Mouse (Mus musculus): ENCODE data around the gene Cyb5d1. TPM values are rescaled to one million over a fixed set of nuclear protein-coding genes. Genes with fewer than 3 reads are reported as not detected.

Gene Cyb5d1
- polyA plus RNA-seq, 1 experiment, result 40.2 TPM

DNA sequence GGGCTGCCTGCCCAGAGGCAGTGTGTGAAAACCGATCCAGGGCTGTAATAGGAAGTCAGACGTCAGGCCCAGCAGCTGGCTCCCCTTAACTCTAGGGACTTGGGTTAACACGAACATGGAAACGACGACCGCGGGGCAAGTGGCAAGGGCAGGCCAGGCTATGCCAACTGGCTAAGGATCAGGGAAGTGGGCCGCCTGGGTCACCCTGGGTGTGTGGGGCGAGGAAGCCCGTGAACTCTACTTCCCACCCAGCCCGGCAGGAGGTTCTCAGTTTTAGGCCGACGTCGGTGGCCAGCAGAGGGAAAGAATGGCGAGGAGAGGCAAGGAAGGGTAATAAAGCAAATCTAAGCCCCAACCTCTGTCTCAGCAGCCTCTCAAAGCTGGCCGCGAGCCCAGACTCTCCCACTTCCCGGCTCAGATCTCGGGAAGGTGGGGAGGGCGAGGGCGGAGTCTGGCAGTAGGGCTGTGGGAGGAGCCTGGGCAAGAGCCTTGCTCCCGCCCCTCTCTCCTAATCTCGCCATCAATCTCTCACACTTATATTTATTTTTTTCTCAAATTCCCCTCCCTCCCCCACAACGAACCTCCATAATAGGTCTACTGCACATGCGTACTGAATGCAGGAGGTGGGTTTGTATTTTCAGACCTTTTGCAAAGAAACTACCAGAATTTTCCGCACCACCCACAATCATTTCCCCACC is 29.1 kb downstream of the Cyb5d1 start:
- DNase-seq, result peak; percentile 79 to 80
- H3K27me3 ChIP-seq (ENCODE audit: control insufficient read depth, insufficient read depth, low read length), result no peaks in the 10 kb centered on the region
- H3K27ac ChIP-seq (ENCODE audit: insufficient read depth, low read length), result peak overlapping the region; percentile 60
- 1% methylated on average over 26 of the region's 26 CpGs for WGBS
- H3K4me1 ChIP-seq (ENCODE audit: control insufficient read depth, insufficient read depth, low read length), result peaks cover 26% of the 10 kb centered on the region
- no peak for TF ChIP-seq POLR2A (IDR thresholded peaks at IDR 0.05; ENCODE audit: borderline replicate concordance, insufficient read depth, low read length)
- TF ChIP-seq CTCF (IDR thresholded peaks at IDR 0.05; ENCODE audit: borderline replicate concordance, insufficient read depth, low read depth, low read length), result no peak
- H3K4me3 ChIP-seq (replicated peaks; ENCODE audit: insufficient read depth, low read depth, low read length), result peak overlapping the region; percentile 54

DNA sequence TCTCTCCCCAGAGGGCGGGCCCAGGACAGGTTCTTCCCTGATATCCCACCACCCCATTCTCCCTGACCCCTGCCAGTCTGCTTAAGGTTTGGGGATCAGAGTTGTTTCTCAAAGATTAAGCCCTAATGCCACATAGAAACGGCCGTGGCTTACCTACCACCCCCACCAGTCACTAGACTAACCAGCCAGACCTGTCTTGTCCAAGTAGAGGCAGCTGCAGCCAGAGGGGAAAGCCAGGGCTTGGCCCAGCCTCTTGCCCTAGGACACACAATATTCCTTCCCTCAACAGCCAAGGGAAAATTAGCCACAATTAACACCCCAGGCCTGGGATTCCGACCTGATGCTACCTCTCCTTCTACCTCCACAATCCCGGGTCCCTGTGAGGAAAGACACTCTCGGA is 29.7 kb downstream of the Cyb5d1 start:
- WGBS, result 36% methylated on average over 6 of the region's 6 CpGs
- TF ChIP-seq POLR2A (IDR thresholded peaks at IDR 0.05; ENCODE audit: borderline replicate concordance, insufficient read depth, low read length) (no peak), CTCF (IDR thresholded peaks at IDR 0.05; ENCODE audit: borderline replicate concordance, insufficient read depth, low read depth, low read length) (no peak)
- H3K27ac ChIP-seq (ENCODE audit: insufficient read depth, low read length), result peak overlapping the region; percentile 60
- peak overlapping the region; percentile 54 for H3K4me3 ChIP-seq (replicated peaks; ENCODE audit: insufficient read depth, low read depth, low read length)
- H3K4me1 ChIP-seq (ENCODE audit: control insufficient read depth, insufficient read depth, low read length), result peaks cover 26% of the 10 kb centered on the region
- H3K27me3 ChIP-seq (ENCODE audit: control insufficient read depth, insufficient read depth, low read length), result no peaks in the 10 kb centered on the region
- no peak for DNase-seq

DNA sequence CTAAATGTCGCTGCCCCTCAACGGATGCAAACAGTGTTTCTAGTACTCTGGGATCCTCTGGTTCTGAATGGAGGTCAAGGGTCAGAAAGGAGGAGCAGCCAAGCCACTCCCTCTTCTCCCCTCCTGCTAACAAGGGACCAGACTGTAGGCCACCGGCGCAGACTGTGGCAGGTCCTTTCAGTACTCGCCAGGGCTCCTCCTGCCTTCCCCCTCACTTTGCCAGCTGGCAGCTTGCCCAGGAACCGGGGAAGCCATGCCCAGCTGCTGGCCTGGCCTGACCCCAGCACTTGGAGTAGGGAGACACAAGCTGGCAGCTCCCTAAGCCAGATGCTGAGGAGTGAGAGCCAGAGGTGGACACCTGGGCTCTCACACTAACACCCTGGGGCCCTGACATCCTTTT is 30.5 kb downstream of the Cyb5d1 start:
- no peaks in the 10 kb centered on the region for H3K27me3 ChIP-seq (ENCODE audit: control insufficient read depth, insufficient read depth, low read length)
- H3K4me3 ChIP-seq (replicated peaks; ENCODE audit: insufficient read depth, low read depth, low read length), result no peak overlapping the region
- DNase-seq, result peak; percentile 89 to 90
- peak overlapping the region; percentile 60; the same call in 1 of the 2 replicates for H3K27ac ChIP-seq (ENCODE audit: insufficient read depth, low read length)
- peaks cover 26% of the 10 kb centered on the region for H3K4me1 ChIP-seq (ENCODE audit: control insufficient read depth, insufficient read depth, low read length)
- no peak for TF ChIP-seq CTCF (IDR thresholded peaks at IDR 0.05; ENCODE audit: borderline replicate concordance, insufficient read depth, low read depth, low read length)
- no peak for TF ChIP-seq POLR2A (IDR thresholded peaks at IDR 0.05; ENCODE audit: borderline replicate concordance, insufficient read depth, low read length)
- 5% methylated on average over 6 of the region's 6 CpGs for WGBS

DNA sequence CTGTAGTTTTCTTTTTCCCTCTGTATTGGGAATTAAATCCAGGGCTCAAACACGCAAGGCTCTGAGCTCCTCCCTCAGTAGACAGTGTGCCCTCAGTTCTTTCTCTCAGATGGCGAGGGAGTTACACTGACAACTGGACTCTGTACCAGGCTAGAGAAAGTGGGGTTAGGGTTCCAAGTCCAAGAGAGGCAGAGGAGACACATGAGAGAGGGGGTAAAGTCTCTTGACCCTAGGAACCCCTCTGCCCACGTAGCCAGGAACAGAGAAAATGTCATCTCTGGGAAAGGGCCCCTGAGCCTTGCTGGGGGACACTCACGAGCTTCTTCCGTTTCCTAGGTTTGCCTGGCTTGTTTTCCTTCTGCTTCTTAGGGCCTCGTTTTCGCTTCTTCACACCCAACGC is 31.1 kb downstream of the Cyb5d1 start:
- 46% methylated on average over 8 of the region's 8 CpGs for WGBS
- H3K4me3 ChIP-seq (replicated peaks; ENCODE audit: insufficient read depth, low read depth, low read length), result no peak overlapping the region
- 0 out of 2 replicates have a peak overlapping the region, but pooled peaks have one; percentile 18 for H3K27ac ChIP-seq (ENCODE audit: insufficient read depth, low read length)

DNA sequence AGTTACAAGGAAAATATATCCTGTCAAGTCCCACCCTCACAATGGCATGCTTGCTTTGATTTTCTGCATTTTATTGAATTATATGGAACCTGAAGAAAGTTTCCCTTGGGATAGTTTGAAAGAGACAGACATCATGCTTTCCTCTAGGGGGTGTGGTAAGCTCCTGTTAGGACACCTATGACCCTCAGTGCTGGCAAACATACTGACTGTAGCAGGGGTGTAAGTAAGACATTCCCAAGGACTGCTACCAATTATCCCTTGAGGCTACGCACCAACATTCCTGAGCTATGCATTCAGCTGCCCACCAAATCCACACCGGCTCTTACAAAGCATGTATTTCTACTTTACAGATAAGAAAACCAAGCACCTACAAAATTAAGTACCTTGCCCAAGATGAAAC is 33.0 kb downstream of the Cyb5d1 start:
- Histone ChIP-seq H3K4me1 (ENCODE audit: control insufficient read depth, insufficient read depth, low read length) (peaks cover 19% of the 10 kb centered on the region), H3K27ac (ENCODE audit: insufficient read depth, low read length) (no peak overlapping the region), H3K27me3 (ENCODE audit: control insufficient read depth, insufficient read depth, low read length) (no peaks in the 10 kb centered on the region), H3K4me3 (replicated peaks; ENCODE audit: insufficient read depth, low read depth, low read length) (no peak overlapping the region)
- no peak for DNase-seq
- 92% methylated on average over 2 of the region's 2 CpGs for WGBS
- TF ChIP-seq CTCF (IDR thresholded peaks at IDR 0.05; ENCODE audit: borderline replicate concordance, insufficient read depth, low read depth, low read length) (no peak), POLR2A (IDR thresholded peaks at IDR 0.05; ENCODE audit: borderline replicate concordance, insufficient read depth, low read length) (no peak)

More for the DNA sequence above, 31.1 kb downstream of the Cyb5d1 start:
- no peak for DNase-seq
- Histone ChIP-seq H3K27me3 (ENCODE audit: control insufficient read depth, insufficient read depth, low read length) (no peaks in the 10 kb centered on the region), H3K4me1 (ENCODE audit: control insufficient read depth, insufficient read depth, low read length) (peaks cover 26% of the 10 kb centered on the region)
- TF ChIP-seq POLR2A (IDR thresholded peaks at IDR 0.05; ENCODE audit: borderline replicate concordance, insufficient read depth, low read length) (no peak), CTCF (IDR thresholded peaks at IDR 0.05; ENCODE audit: borderline replicate concordance, insufficient read depth, low read depth, low read length) (no peak)

DNA sequence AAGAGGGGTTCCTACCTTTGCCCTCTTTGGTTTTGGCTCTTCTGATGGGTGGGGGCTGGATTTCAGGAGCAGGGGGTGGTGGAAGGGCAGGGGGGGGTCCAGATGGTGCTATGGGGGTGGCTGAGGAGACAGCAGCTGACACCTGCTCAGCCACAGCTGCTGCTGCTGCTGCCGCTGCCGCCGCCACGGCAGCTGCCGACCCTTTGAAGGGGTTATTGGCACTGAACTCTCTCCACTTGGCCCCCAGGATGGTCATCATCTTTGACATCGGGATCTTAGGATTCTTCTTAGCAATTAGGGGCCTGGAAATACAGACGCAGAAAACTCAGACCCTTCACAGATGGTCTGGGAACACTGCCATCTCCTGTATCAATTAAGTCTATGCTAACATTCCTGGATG is 33.4 kb downstream of the Cyb5d1 start:
- no peak overlapping the region for H3K4me3 ChIP-seq (replicated peaks; ENCODE audit: insufficient read depth, low read depth, low read length)
- no peak overlapping the region for H3K27ac ChIP-seq (ENCODE audit: insufficient read depth, low read length)
- DNase-seq, result no peak
- no peaks in the 10 kb centered on the region for H3K27me3 ChIP-seq (ENCODE audit: control insufficient read depth, insufficient read depth, low read length)
- WGBS, result 46% methylated on average over 7 of the region's 7 CpGs
- no peak for TF ChIP-seq POLR2A (IDR thresholded peaks at IDR 0.05; ENCODE audit: borderline replicate concordance, insufficient read depth, low read length)
- TF ChIP-seq CTCF (IDR thresholded peaks at IDR 0.05; ENCODE audit: borderline replicate concordance, insufficient read depth, low read depth, low read length), result no peak
- H3K4me1 ChIP-seq (ENCODE audit: control insufficient read depth, insufficient read depth, low read length), result peaks cover 19% of the 10 kb centered on the region

DNA sequence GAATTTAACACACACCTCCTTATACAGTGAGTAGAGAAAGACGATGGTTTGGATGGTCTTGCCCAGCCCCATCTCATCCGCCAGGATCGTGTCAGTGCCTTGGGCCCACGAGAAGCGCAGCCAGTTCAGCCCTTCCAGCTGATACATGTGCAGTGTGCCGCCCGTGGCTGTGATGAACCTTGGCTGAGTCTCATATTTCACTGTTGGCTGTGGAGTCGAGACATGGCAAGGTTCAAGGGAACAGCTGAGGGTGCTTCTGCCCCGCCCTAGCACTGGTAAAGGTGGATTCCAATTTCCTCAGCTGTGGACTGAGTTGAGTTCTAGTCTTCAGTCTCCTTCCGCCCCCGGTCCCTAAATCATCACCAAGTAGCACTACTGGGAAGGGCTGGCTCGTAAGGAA is 37.7 kb downstream of the Cyb5d1 start:
- H3K27me3 ChIP-seq (ENCODE audit: control insufficient read depth, insufficient read depth, low read length), result no peaks in the 10 kb centered on the region
- H3K4me1 ChIP-seq (ENCODE audit: control insufficient read depth, insufficient read depth, low read length), result no peaks in the 10 kb centered on the region
- 74% methylated on average over 12 of the region's 12 CpGs for WGBS
- TF ChIP-seq CTCF (IDR thresholded peaks at IDR 0.05; ENCODE audit: borderline replicate concordance, insufficient read depth, low read depth, low read length) (no peak), POLR2A (IDR thresholded peaks at IDR 0.05; ENCODE audit: borderline replicate concordance, insufficient read depth, low read length) (no peak)
- no peak overlapping the region for H3K4me3 ChIP-seq (replicated peaks; ENCODE audit: insufficient read depth, low read depth, low read length)
- no peak for DNase-seq
- no peak overlapping the region for H3K27ac ChIP-seq (ENCODE audit: insufficient read depth, low read length)

DNA sequence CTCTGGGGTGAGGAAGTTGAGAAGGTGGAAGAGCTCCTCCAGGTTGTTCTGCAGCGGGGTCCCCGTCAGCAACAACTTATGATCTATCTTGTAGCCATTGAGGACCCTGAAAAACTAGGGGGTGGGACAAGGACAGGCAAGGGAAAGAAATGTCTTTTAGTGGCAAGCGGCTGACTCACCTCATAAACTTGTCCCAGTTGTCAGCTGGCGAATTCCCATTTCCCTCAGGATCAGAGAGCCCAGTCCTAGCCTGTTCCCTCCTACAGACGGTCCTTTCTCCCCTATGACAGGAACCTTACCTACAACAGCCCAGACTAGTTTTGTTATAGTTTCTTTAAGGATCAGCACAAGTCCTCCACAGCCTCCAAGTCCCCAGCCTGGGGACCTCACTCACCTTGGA is 38.9 kb downstream of the Cyb5d1 start:
- no peaks in the 10 kb centered on the region for H3K27me3 ChIP-seq (ENCODE audit: control insufficient read depth, insufficient read depth, low read length)
- TF ChIP-seq POLR2A (IDR thresholded peaks at IDR 0.05; ENCODE audit: borderline replicate concordance, insufficient read depth, low read length) (no peak), CTCF (IDR thresholded peaks at IDR 0.05; ENCODE audit: borderline replicate concordance, insufficient read depth, low read depth, low read length) (no peak)
- 94% methylated on average over 5 of the region's 5 CpGs for WGBS
- DNase-seq, result no peak
- H3K27ac ChIP-seq (ENCODE audit: insufficient read depth, low read length), result no peak overlapping the region
- no peaks in the 10 kb centered on the region for H3K4me1 ChIP-seq (ENCODE audit: control insufficient read depth, insufficient read depth, low read length)
- H3K4me3 ChIP-seq (replicated peaks; ENCODE audit: insufficient read depth, low read depth, low read length), result no peak overlapping the region
